Mouse (Mus musculus): ENCODE results near the gene Pnkd.

DNA sequence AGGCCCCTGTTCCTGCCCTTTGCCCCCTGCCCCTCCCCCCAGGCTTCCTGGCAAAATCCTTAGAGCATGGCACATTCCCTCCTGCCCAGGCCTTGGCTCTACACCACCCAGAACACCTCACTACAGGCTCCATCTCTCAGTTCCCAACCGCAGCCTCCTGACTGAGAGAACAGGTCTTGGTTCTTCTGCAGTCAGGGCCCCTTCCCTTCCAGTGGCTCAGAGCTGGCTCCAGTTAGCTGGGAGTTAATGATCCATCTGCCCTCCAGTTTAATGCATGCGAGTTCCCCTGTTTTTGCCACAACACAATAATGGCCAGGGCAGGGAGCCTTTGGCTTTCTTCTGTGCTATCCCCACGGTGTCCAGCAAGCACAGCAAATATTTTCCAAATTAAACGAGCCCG is 58.4 kb downstream of the Pnkd start:
- no peak for TF ChIP-seq POLR2A (IDR thresholded peaks at IDR 0.05; ENCODE audit: low read depth, low read length)
- no peak for TF ChIP-seq CTCF (IDR thresholded peaks at IDR 0.05; ENCODE audit: extremely low read depth, insufficient read length, insufficient replicate concordance, low read depth, low read length)

All from small intestine, adult 2 months (tissue).